Mouse (Mus musculus) midbrain, embryonic 16.5 days (tissue): ENCODE results near the gene Gpank1. TPM values are rescaled to one million over a fixed set of nuclear protein-coding genes. Genes with fewer than 3 reads are reported as not detected.

Source experiments
- ATAC-seq: fragments of 200-750 bp; cut with Nextera tagmentation; 2 replicates; pipeline ENCODE4 v1.8.0; 2017; ENCODE audit warnings: moderate TSS enrichment
- H3K27ac ChIP-seq: fragments of 300-500 bp; sonication (generic); 2 replicates; pipeline ENCODE4 v1.5.1; 2014; ENCODE audit warnings: mild to moderate bottlenecking, low read length, mixed read lengths
- H3K27me3 ChIP-seq: fragments of 300-500 bp; sonication (generic); 2 replicates; pipeline ENCODE4 v1.6.1; 2014; ENCODE audit warnings: low read depth, low read length, mixed read lengths; ENCODE audit not compliant: control insufficient read depth, insufficient read depth
- H3K36me3 ChIP-seq: fragments of 300-500 bp; sonication (generic); 2 replicates; pipeline ENCODE4 v1.6.1; 2014; ENCODE audit warnings: mild to moderate bottlenecking, low read length, moderate library complexity, mixed read lengths; ENCODE audit not compliant: control insufficient read depth, insufficient read depth
- H3K4me1 ChIP-seq: fragments of 300-500 bp; sonication (generic); 2 replicates; pipeline ENCODE4 v1.6.1; 2014; ENCODE audit warnings: mild to moderate bottlenecking, low read length, mixed read lengths; ENCODE audit not compliant: control insufficient read depth, insufficient read depth
- H3K4me2 ChIP-seq: fragments of 300-500 bp; sonication (generic); 2 replicates; pipeline ENCODE4 v1.6.1; 2014; ENCODE audit warnings: mild to moderate bottlenecking, low read length, mixed read lengths
- H3K4me3 ChIP-seq: fragments of 300-500 bp; sonication (generic); 2 replicates; pipeline ENCODE4 v1.5.1; 2014; ENCODE audit warnings: low read depth, mild to moderate bottlenecking, low read length, moderate library complexity, mixed read lengths
- H3K9ac ChIP-seq: fragments of 300-500 bp; sonication (generic); 2 replicates; pipeline ENCODE4 v1.6.1; 2014; ENCODE audit warnings: low read depth, low read length, mixed read lengths
- H3K9me3 ChIP-seq: fragments of 300-500 bp; sonication (generic); replicated peaks from 2 replicates; pipeline ENCODE4 v1.6.1; 2014; ENCODE audit warnings: mild to moderate bottlenecking, low read length, mixed read lengths; ENCODE audit not compliant: control insufficient read depth, poor library complexity, severe bottlenecking
- WGBS: fragments of 180-500 bp; shearing (Covaris S2); extraction: QIAGEN DNeasy Blood & Tissue Kit; methylation state at CpG from one replicate; pipeline ENCODE4 v1.1.7; 2014; 5-methylcytosine and 5-hydroxymethylcytosine counted together
- polyA plus RNA-seq: library from polyadenylated mRNA; unstranded; fragments of >200 nt; fragmentation: Nextera tagmentation; extraction: Ambion mirVana; gene quantifications from 2 replicates; pipeline ENCODE4 v1.2.1, GENCODE M21; 2015

Gene Gpank1
- polyA plus RNA-seq, 1 experiment from 2014 or later = 24.3 TPM

GRCm38 (mm10) chr17:35082841-35083576 lies 38.2 kb upstream of the Gpank1 start:
- Histone ChIP-seq H3K4me2 (no peak overlapping the region), H3K4me3 (no peak overlapping the region), H3K9ac (no peak overlapping the region), H3K4me1 (no peaks in the 10 kb centered on the region), H3K36me3 (no peaks in the 10 kb centered on the region), H3K9me3 (no peaks in the 10 kb centered on the region), H3K27ac (no peak overlapping the region), H3K27me3 (no peaks in the 10 kb centered on the region)
- no peak for ATAC-seq
- 84% methylated on average over 16 of the region's 16 CpGs for WGBS

GRCm38 (mm10) chr17:35083929-35084497 lies 37.2 kb upstream of the Gpank1 start:
- Histone ChIP-seq H3K27me3 (no peaks in the 10 kb centered on the region), H3K36me3 (no peaks in the 10 kb centered on the region), H3K4me3 (no peak overlapping the region), H3K27ac (no peak overlapping the region), H3K4me1 (no peaks in the 10 kb centered on the region), H3K9ac (no peak overlapping the region), H3K9me3 (no peaks in the 10 kb centered on the region), H3K4me2 (no peak overlapping the region)
- 90% methylated on average over 3 of the region's 3 CpGs for WGBS
- no peak for ATAC-seq

GRCm38 (mm10) chr17:35085208-35085865 lies 35.9 kb upstream of the Gpank1 start, which contains the start of gene Ly6g6f:
Ly6g6f (minus strand) TSS chr17:35085610.
- Histone ChIP-seq H3K36me3 (no peaks in the 10 kb centered on the region), H3K9me3 (no peaks in the 10 kb centered on the region), H3K4me2 (no peak within 1 kb of the TSS), H3K27me3 (no peaks in the 10 kb centered on the region), H3K9ac (no peak within 1 kb of the TSS), H3K4me3 (no peak within 1 kb of the TSS), H3K27ac (no peak within 1 kb of the TSS), H3K4me1 (peaks cover 6% of the 10 kb centered on the region)
- no peak for ATAC-seq
- WGBS = 84% methylated on average over 7 of the region's 7 CpGs

- Histone ChIP-seq H3K9ac (no peak overlapping the region), H3K4me1 (peaks cover 12% of the 10 kb centered on the region), H3K27me3 (no peaks in the 10 kb centered on the region), H3K36me3 (peaks cover 12% of the 10 kb centered on the region; the same call in 1 of the 2 replicates), H3K4me2 (no peak overlapping the region), H3K27ac (no peak overlapping the region), H3K4me3 (no peak overlapping the region), H3K9me3 (no peaks in the 10 kb centered on the region)
- 49% methylated on average over 2 of the region's 2 CpGs for WGBS
- no peak for ATAC-seq
These were observed 33.1 kb upstream of the Gpank1 start for GRCm38 (mm10) chr17:35088151-35088550.

GRCm38 (mm10) chr17:35088825-35089644 lies 32.2 kb upstream of the Gpank1 start, which contains the start of gene Abhd16a:
Abhd16a (plus strand) TSS chr17:35089263.
- H3K36me3 ChIP-seq = peaks cover 14% of the 10 kb centered on the region; the same call in 1 of the 2 replicates
- H3K9ac ChIP-seq = peak within 1 kb of the TSS; percentile 95
- H3K27ac ChIP-seq = peak within 1 kb of the TSS; percentile 99
- peaks cover 12% of the 10 kb centered on the region for H3K4me1 ChIP-seq
- H3K9me3 ChIP-seq = no peaks in the 10 kb centered on the region
- peak within 1 kb of the TSS; percentile 57 for H3K4me2 ChIP-seq
- no peaks in the 10 kb centered on the region for H3K27me3 ChIP-seq
- ATAC-seq = peak; percentile 98
- peak within 1 kb of the TSS; percentile 64 for H3K4me3 ChIP-seq
- 4% methylated on average over 63 of the region's 67 CpGs for WGBS

- peak overlapping the region; percentile 95 for H3K9ac ChIP-seq
- 66% methylated on average over 8 of the region's 8 CpGs for WGBS
These were observed 30.9 kb upstream of the Gpank1 start for GRCm38 (mm10) chr17:35090166-35090932.

GRCm38 (mm10) chr17:35092403-35093198 lies 28.7 kb upstream of the Gpank1 start:
- Histone ChIP-seq H3K27me3 (no peaks in the 10 kb centered on the region), H3K4me1 (peaks cover 12% of the 10 kb centered on the region), H3K9me3 (no peaks in the 10 kb centered on the region), H3K27ac (no peak overlapping the region), H3K4me2 (no peak overlapping the region), H3K36me3 (peaks cover 29% of the 10 kb centered on the region), H3K9ac (no peak overlapping the region), H3K4me3 (no peak overlapping the region)
- WGBS = 91% methylated on average over 14 of the region's 14 CpGs
- ATAC-seq = no peak

More at GRCm38 (mm10) chr17:35090166-35090932, 30.9 kb upstream of the Gpank1 start:
- ATAC-seq = no peak
- H3K27me3 ChIP-seq = no peaks in the 10 kb centered on the region
- H3K4me1 ChIP-seq = peaks cover 12% of the 10 kb centered on the region
- H3K36me3 ChIP-seq = peaks cover 18% of the 10 kb centered on the region
- peak overlapping the region; percentile 64 for H3K4me3 ChIP-seq
- peak overlapping the region; percentile 57 for H3K27ac ChIP-seq
- H3K9me3 ChIP-seq = no peaks in the 10 kb centered on the region
- H3K4me2 ChIP-seq = peak overlapping the region; percentile 57
